Mouse (Mus musculus): ENCODE data around the gene Ttf2.

The Ttf2 gene

DNA sequence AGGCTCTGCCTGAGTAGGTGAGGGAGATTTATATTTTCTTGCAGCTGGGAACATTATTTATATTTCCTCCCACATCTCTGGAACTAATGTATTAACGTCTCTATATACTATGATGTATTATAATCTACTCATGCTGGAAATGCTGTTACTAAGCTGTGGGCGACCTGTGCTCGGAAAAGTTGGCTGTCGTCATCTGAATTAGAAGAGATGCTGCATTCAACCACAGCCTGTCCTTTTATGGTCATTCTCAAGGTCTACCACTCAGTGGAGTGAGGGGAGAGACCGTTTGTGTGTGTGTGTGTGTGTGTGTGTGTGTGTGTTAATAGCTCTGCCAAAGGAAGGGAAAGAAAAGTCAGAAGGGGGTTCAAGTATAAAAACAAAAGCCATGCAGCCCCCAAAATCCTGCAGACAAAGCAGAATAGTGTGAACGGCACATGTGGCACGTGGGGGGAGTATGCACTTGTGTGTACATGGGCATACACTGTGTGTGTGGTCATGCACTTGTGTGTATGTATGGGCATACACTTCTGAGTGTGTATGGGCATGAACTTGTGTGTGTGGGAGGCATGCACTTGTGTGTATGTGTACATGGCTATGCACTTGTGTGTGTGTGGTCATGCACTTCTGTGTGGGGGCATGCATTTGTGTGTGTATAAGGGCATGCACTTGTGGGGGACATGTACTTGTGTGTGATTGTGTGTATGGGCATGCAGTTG, 57.8 kb downstream of the Ttf2 start:
- no peak for DNase-seq (ENCODE audit: low spot score in 2 of 2)

- no peak for DNase-seq (ENCODE audit: low spot score in 2 of 2)
Measured at GRCm38 (mm10) chr3:100911026-100911425, 58.4 kb downstream of the Ttf2 start.

DNA sequence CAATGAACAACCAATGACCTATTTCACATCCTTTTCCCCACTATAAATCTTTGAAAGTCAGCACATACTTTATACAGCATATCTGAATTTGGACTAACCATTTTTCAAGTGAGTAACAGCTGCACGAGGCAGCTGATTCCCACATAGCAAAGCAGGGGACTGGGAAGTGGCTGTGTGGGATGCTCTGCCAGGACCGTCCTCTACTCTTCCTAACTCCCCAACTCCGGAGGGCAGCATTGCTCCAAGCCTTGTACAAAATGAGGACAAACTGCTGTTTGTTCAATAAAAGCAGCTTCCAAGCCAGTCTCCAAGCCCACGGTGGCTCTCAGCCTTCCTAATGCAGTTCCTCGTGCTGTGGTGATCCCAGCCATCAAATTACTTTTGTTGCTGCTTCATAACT, 58.8 kb downstream of the Ttf2 start:
- DNase-seq (ENCODE audit: low spot score in 2 of 2), result no peak

DNA sequence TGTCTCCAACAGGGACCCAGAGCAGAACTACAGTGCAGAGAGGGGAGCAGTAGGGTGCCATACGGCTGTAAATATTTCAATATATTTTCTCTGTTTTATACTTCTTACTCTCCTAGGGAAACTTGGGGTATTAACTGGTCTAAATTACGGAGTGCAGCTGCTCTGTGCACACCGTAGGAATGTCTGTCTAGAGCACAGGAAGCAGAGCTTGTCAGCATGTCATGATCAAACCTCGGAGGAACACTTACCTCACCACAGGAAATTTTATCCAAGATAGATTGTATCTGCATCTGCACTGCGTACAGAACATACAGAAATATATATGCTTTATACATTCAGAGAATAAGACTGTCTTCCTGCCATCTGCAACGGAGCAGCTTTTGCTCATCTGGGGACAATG, 60.9 kb downstream of the Ttf2 start:
- DNase-seq (ENCODE audit: low spot score in 2 of 2), result no peak

DNA sequence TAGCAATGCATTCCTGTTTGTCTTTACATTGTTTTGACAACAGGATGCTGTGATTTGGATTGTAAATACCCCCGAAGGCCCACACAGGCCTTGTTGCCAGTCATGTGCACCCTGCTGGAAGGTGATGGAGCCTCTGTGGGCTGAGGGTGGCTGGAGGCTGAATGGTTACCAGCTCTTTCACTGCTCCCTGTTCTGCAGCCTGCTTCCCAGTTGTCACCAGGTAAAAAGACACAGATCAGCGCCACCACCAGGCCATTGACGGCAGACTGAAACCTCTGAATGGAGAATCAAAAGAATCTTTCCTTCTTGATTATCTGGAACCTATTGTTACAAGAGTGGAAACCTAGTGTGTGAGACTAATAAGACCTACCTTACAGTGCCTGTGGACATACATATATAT, 62.5 kb downstream of the Ttf2 start:
- no peak for DNase-seq (ENCODE audit: low spot score in 2 of 2)

- DNase-seq (ENCODE audit: low spot score in 2 of 2), result no peak
Measured at GRCm38 (mm10) chr3:100906128-100906527, 63.3 kb downstream of the Ttf2 start.

GRCm38 (mm10) chr3:100895500-100895899, 74.0 kb downstream of the Ttf2 start:
- no peak for DNase-seq (ENCODE audit: low spot score in 2 of 2)

GRCm38 (mm10) chr3:100892383-100893335, 76.8 kb downstream of the Ttf2 start:
- DNase-seq (ENCODE audit: low spot score in 2 of 2), result no peak

- DNase-seq (ENCODE audit: low spot score in 2 of 2), result no peak
Measured at GRCm38 (mm10) chr3:100890406-100890805, 79.1 kb downstream of the Ttf2 start.

DNA sequence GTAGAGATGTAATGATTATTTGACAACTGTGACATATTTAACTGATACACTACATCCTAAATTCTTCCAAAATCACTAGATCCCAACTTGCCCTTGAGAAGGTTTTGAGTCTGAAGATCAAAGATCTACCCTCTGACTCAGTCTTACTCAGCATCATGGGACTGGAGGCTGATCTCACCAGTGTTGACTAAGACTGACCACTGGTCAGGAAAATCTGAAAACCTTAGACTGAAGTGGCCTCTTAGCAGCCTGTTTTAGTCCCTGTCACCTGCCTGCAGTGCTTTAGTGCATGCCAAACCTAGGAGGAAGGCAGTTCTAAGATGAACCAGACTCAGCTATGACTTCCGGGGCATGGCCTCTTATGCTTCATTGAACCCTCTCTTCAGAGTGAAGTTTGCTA, 80.2 kb downstream of the Ttf2 start:
- DNase-seq (ENCODE audit: low spot score in 2 of 2), result no peak

Measured in urinary bladder, postnatal 36 days (tissue).